Mouse (Mus musculus): ENCODE results near the gene Pald1.

The Pald1 gene

GRCm38 (mm10) chr10:61383021-61383714 lies at the start of gene Pald1:
Gene Pald1, minus strand, starts transcription at chr10:61383530.
- peak; percentile 89 for DNase-seq (ENCODE audit: low spot score)

- DNase-seq (ENCODE audit: low spot score) = no peak
These were observed 48.0 kb upstream of the Pald1 start for GRCm38 (mm10) chr10:61431375-61431774.

GRCm38 (mm10) chr10:61429043-61429442 lies 45.7 kb upstream of the Pald1 start:
- DNase-seq (ENCODE audit: low spot score) = no peak

GRCm38 (mm10) chr10:61428416-61428815 lies 45.1 kb upstream of the Pald1 start:
- no peak for DNase-seq (ENCODE audit: low spot score)

- DNase-seq (ENCODE audit: low spot score) = no peak
These were observed 44.6 kb upstream of the Pald1 start for GRCm38 (mm10) chr10:61427951-61428350.

- DNase-seq (ENCODE audit: low spot score) = peak; percentile 70
These were observed 43.0 kb upstream of the Pald1 start for GRCm38 (mm10) chr10:61426251-61426757.

GRCm38 (mm10) chr10:61425047-61425446 lies 41.7 kb upstream of the Pald1 start:
- DNase-seq (ENCODE audit: low spot score) = no peak

GRCm38 (mm10) chr10:61424500-61424899 lies 41.2 kb upstream of the Pald1 start:
- DNase-seq (ENCODE audit: low spot score) = no peak

- no peak for DNase-seq (ENCODE audit: low spot score)
These were observed 40.0 kb upstream of the Pald1 start for GRCm38 (mm10) chr10:61423289-61423688.

- no peak for DNase-seq (ENCODE audit: low spot score)
These were observed 39.5 kb upstream of the Pald1 start for GRCm38 (mm10) chr10:61422861-61423260.

GRCm38 (mm10) chr10:61420011-61420410 lies 36.7 kb upstream of the Pald1 start:
- DNase-seq (ENCODE audit: low spot score) = no peak

- DNase-seq (ENCODE audit: low spot score) = no peak
These were observed 35.8 kb upstream of the Pald1 start for GRCm38 (mm10) chr10:61419146-61419545.

- DNase-seq (ENCODE audit: low spot score) = no peak
These were observed 35.0 kb upstream of the Pald1 start for GRCm38 (mm10) chr10:61418131-61418900.

GRCm38 (mm10) chr10:61417672-61418071 lies 34.3 kb upstream of the Pald1 start, which contains the start of gene Nodal:
Gene Nodal, plus strand, starts transcription at chr10:61417972.
- no peak for DNase-seq (ENCODE audit: low spot score)

GRCm38 (mm10) chr10:61417046-61417445 lies 33.7 kb upstream of the Pald1 start:
- DNase-seq (ENCODE audit: low spot score) = no peak

GRCm38 (mm10) chr10:61416561-61416960 lies 33.2 kb upstream of the Pald1 start:
- DNase-seq (ENCODE audit: low spot score) = no peak

- no peak for DNase-seq (ENCODE audit: low spot score)
These were observed 32.6 kb upstream of the Pald1 start for GRCm38 (mm10) chr10:61415890-61416289.

- no peak for DNase-seq (ENCODE audit: low spot score)
These were observed 31.9 kb upstream of the Pald1 start for GRCm38 (mm10) chr10:61415240-61415639.

GRCm38 (mm10) chr10:61412910-61413625 lies 29.7 kb upstream of the Pald1 start:
- DNase-seq (ENCODE audit: low spot score) = peak; percentile 88

GRCm38 (mm10) chr10:61410193-61410592 lies 26.9 kb upstream of the Pald1 start:
- DNase-seq (ENCODE audit: low spot score) = no peak

GRCm38 (mm10) chr10:61409776-61410175 lies 26.4 kb upstream of the Pald1 start:
- peak; percentile 66 for DNase-seq (ENCODE audit: low spot score)

GRCm38 (mm10) chr10:61405958-61406357 lies 22.6 kb upstream of the Pald1 start:
- no peak for DNase-seq (ENCODE audit: low spot score)
